Mouse (Mus musculus): ENCODE measurements around the gene Mrgprd. TPM values are rescaled to one million over a fixed set of nuclear protein-coding genes. Genes with fewer than 3 reads are reported as not detected.
A peak's percentile ranks its signal among the peaks of the same experiment; 100 is the strongest.

The Mrgprd gene
- polyA plus RNA-seq, 1 experiment from 2014 or later = not detected

GRCm38 (mm10) chr7:145289302-145289701 is 25.3 kb upstream of the Mrgprd start:
- no peaks in the 10 kb centered on the region for H3K36me3 ChIP-seq (replicated peaks)
- no peaks in the 10 kb centered on the region for H3K27me3 ChIP-seq
- ATAC-seq (ENCODE audit: insufficient read depth) = no peak
- no peaks in the 10 kb centered on the region for H3K9me3 ChIP-seq (replicated peaks)
- no peak overlapping the region for H3K9ac ChIP-seq
- no peak overlapping the region for H3K27ac ChIP-seq (replicated peaks)
- H3K4me3 ChIP-seq (replicated peaks) = no peak overlapping the region
- peaks cover 3% of the 10 kb centered on the region; the same call in 1 of the 2 replicates for H3K4me1 ChIP-seq (replicated peaks)
- WGBS (ENCODE audit: insufficient replicate concordance) = 20% methylated on average over 5 of the region's 5 CpGs
- no peak overlapping the region for H3K4me2 ChIP-seq

- H3K36me3 ChIP-seq (replicated peaks) = no peaks in the 10 kb centered on the region
- no peak overlapping the region for H3K27ac ChIP-seq (replicated peaks)
- no peak overlapping the region for H3K9ac ChIP-seq
- no peaks in the 10 kb centered on the region for H3K27me3 ChIP-seq
- H3K4me1 ChIP-seq (replicated peaks) = peaks cover 2% of the 10 kb centered on the region; the same call in 1 of the 2 replicates
- H3K4me2 ChIP-seq = no peak overlapping the region
- H3K9me3 ChIP-seq (replicated peaks) = no peaks in the 10 kb centered on the region
- no peak overlapping the region for H3K4me3 ChIP-seq (replicated peaks)
- ATAC-seq (ENCODE audit: insufficient read depth) = no peak
- 48% methylated on average over 2 of the region's 2 CpGs for whole genome bisulfite sequencing (ENCODE audit: insufficient replicate concordance)
These were observed 22.8 kb upstream of the Mrgprd start for GRCm38 (mm10) chr7:145291847-145292246.

- Histone ChIP-seq H3K9me3 (replicated peaks) (no peaks in the 10 kb centered on the region), H3K4me3 (replicated peaks) (no peak overlapping the region), H3K27me3 (no peaks in the 10 kb centered on the region), H3K9ac (no peak overlapping the region), H3K36me3 (replicated peaks) (no peaks in the 10 kb centered on the region), H3K4me2 (no peak overlapping the region), H3K27ac (replicated peaks) (no peak overlapping the region), H3K4me1 (replicated peaks) (0 out of 2 replicates have a peak, but pooled peaks cover 2% of the 10 kb centered on the region)
- WGBS (ENCODE audit: insufficient replicate concordance) = 52% methylated on average over 2 of the region's 2 CpGs
- no peak for ATAC-seq (ENCODE audit: insufficient read depth)
These were observed 21.9 kb upstream of the Mrgprd start for GRCm38 (mm10) chr7:145292726-145293125.

- Histone ChIP-seq H3K4me3 (replicated peaks) (no peak overlapping the region), H3K9ac (no peak overlapping the region), H3K36me3 (replicated peaks) (no peaks in the 10 kb centered on the region), H3K4me1 (replicated peaks) (no peaks in the 10 kb centered on the region), H3K4me2 (no peak overlapping the region), H3K27ac (replicated peaks) (no peak overlapping the region), H3K9me3 (replicated peaks) (no peaks in the 10 kb centered on the region), H3K27me3 (no peaks in the 10 kb centered on the region)
- no peak for ATAC-seq (ENCODE audit: insufficient read depth)
- WGBS (ENCODE audit: insufficient replicate concordance) = 30% methylated on average over 6 of the region's 6 CpGs
These were observed 20.8 kb upstream of the Mrgprd start for GRCm38 (mm10) chr7:145293859-145294258.

GRCm38 (mm10) chr7:145298666-145299490 is 15.8 kb upstream of the Mrgprd start:
- no peak overlapping the region for H3K9ac ChIP-seq
- no peaks in the 10 kb centered on the region for H3K9me3 ChIP-seq (replicated peaks)
- H3K36me3 ChIP-seq (replicated peaks) = no peaks in the 10 kb centered on the region
- no peak for ATAC-seq (ENCODE audit: insufficient read depth)
- no peak overlapping the region for H3K4me3 ChIP-seq (replicated peaks)
- no peak overlapping the region for H3K27ac ChIP-seq (replicated peaks)
- peaks cover 12% of the 10 kb centered on the region for H3K4me1 ChIP-seq (replicated peaks)
- 41% methylated on average over 3 of the region's 3 CpGs for WGBS (ENCODE audit: insufficient replicate concordance)
- H3K27me3 ChIP-seq = no peaks in the 10 kb centered on the region
- H3K4me2 ChIP-seq = no peak overlapping the region

- WGBS (ENCODE audit: insufficient replicate concordance) = 52% methylated on average over 7 of the region's 7 CpGs
- Histone ChIP-seq H3K4me3 (replicated peaks) (no peak overlapping the region), H3K36me3 (replicated peaks) (no peaks in the 10 kb centered on the region), H3K27ac (replicated peaks) (no peak overlapping the region), H3K27me3 (no peaks in the 10 kb centered on the region), H3K9me3 (replicated peaks) (no peaks in the 10 kb centered on the region), H3K4me2 (no peak overlapping the region), H3K9ac (no peak overlapping the region), H3K4me1 (replicated peaks) (peaks cover 12% of the 10 kb centered on the region)
- ATAC-seq (ENCODE audit: insufficient read depth) = no peak
These were observed 14.9 kb upstream of the Mrgprd start for GRCm38 (mm10) chr7:145299562-145300320.

GRCm38 (mm10) chr7:145300321-145301007 is 14.2 kb upstream of the Mrgprd start, which contains the start of gene Mrgprf:
Mrgprf (plus strand) TSS chr7:145300828.
- no peak within 1 kb of the TSS for H3K4me2 ChIP-seq
- ATAC-seq (ENCODE audit: insufficient read depth) = no peak
- no peak within 1 kb of the TSS for H3K9ac ChIP-seq
- no peaks in the 10 kb centered on the region for H3K9me3 ChIP-seq (replicated peaks)
- no peak within 1 kb of the TSS for H3K27ac ChIP-seq (replicated peaks)
- no peak within 1 kb of the TSS for H3K4me3 ChIP-seq (replicated peaks)
- WGBS (ENCODE audit: insufficient replicate concordance) = 25% methylated on average over 13 of the region's 13 CpGs
- no peaks in the 10 kb centered on the region for H3K27me3 ChIP-seq
- peaks cover 12% of the 10 kb centered on the region for H3K4me1 ChIP-seq (replicated peaks)
- H3K36me3 ChIP-seq (replicated peaks) = no peaks in the 10 kb centered on the region

GRCm38 (mm10) chr7:145301008-145301340 is 13.7 kb upstream of the Mrgprd start:
- H3K27ac ChIP-seq (replicated peaks) = no peak overlapping the region
- no peaks in the 10 kb centered on the region for H3K27me3 ChIP-seq
- no peaks in the 10 kb centered on the region for H3K36me3 ChIP-seq (replicated peaks)
- no peak for ATAC-seq (ENCODE audit: insufficient read depth)
- no peak overlapping the region for H3K4me3 ChIP-seq (replicated peaks)
- H3K9ac ChIP-seq = no peak overlapping the region
- H3K9me3 ChIP-seq (replicated peaks) = no peaks in the 10 kb centered on the region
- peaks cover 12% of the 10 kb centered on the region for H3K4me1 ChIP-seq (replicated peaks)
- no peak overlapping the region for H3K4me2 ChIP-seq

- Histone ChIP-seq H3K36me3 (replicated peaks) (no peaks in the 10 kb centered on the region), H3K4me1 (replicated peaks) (peaks cover 12% of the 10 kb centered on the region), H3K4me3 (replicated peaks) (no peak overlapping the region), H3K9me3 (replicated peaks) (no peaks in the 10 kb centered on the region), H3K9ac (no peak overlapping the region), H3K27ac (replicated peaks) (no peak overlapping the region), H3K4me2 (no peak overlapping the region), H3K27me3 (no peaks in the 10 kb centered on the region)
- WGBS (ENCODE audit: insufficient replicate concordance) = 59% methylated on average over 6 of the region's 6 CpGs
- no peak for ATAC-seq (ENCODE audit: insufficient read depth)
These were observed 13.2 kb upstream of the Mrgprd start for GRCm38 (mm10) chr7:145301341-145302005.

GRCm38 (mm10) chr7:145302488-145303285 is 11.9 kb upstream of the Mrgprd start:
- H3K4me1 ChIP-seq (replicated peaks) = peaks cover 12% of the 10 kb centered on the region
- H3K9me3 ChIP-seq (replicated peaks) = no peaks in the 10 kb centered on the region
- peak overlapping the region; percentile 48 for H3K4me2 ChIP-seq
- WGBS (ENCODE audit: insufficient replicate concordance) = 13% methylated on average over 20 of the region's 20 CpGs
- no peak overlapping the region for H3K4me3 ChIP-seq (replicated peaks)
- H3K27ac ChIP-seq (replicated peaks) = no peak overlapping the region
- ATAC-seq (ENCODE audit: insufficient read depth) = peak; percentile 88
- H3K9ac ChIP-seq = no peak overlapping the region
- H3K36me3 ChIP-seq (replicated peaks) = no peaks in the 10 kb centered on the region
- no peaks in the 10 kb centered on the region for H3K27me3 ChIP-seq
